Mouse (Mus musculus) kidney, embryonic 14.5 days (tissue): Measurements from ENCODE around the gene Dtnbp1. TPM values are rescaled to one million over a fixed set of nuclear protein-coding genes. Genes with fewer than 3 reads are reported as not detected.

Experiments used
- ATAC-seq: fragments of 200-750 bp; cut with Nextera tagmentation; 2 replicates; pipeline ENCODE4 v1.8.0; 2017; ENCODE audit warnings: moderate number of reproducible peaks, mild to moderate bottlenecking, moderate TSS enrichment, moderate library complexity; ENCODE audit not compliant: low FRiP score, low TSS enrichment
- H3K27ac ChIP-seq: fragments of 300-500 bp; sonication (generic); 2 replicates; pipeline ENCODE4 v1.5.1; 2014; ENCODE audit warnings: low read depth, mild to moderate bottlenecking, low read length, moderate library complexity, mixed read lengths
- H3K27me3 ChIP-seq: fragments of 300-500 bp; sonication (generic); 2 replicates; pipeline ENCODE4 v1.6.1; 2014; ENCODE audit warnings: mild to moderate bottlenecking, low read length; ENCODE audit not compliant: control insufficient read depth, insufficient read depth
- H3K36me3 ChIP-seq: fragments of 300-500 bp; sonication (generic); 2 replicates; pipeline ENCODE4 v1.6.1; 2014; ENCODE audit warnings: low read length, mixed read lengths; ENCODE audit not compliant: control insufficient read depth, insufficient read depth
- H3K4me1 ChIP-seq: fragments of 300-500 bp; sonication (generic); 2 replicates; pipeline ENCODE4 v1.6.1; 2014; ENCODE audit warnings: low read length, mixed read lengths; ENCODE audit not compliant: control insufficient read depth, insufficient read depth
- H3K4me2 ChIP-seq: fragments of 300-500 bp; sonication (generic); replicated peaks from 2 replicates; pipeline ENCODE4 v1.6.1; 2014; ENCODE audit warnings: low read depth, mild to moderate bottlenecking, low read length
- H3K4me3 ChIP-seq: fragments of 300-500 bp; sonication (generic); 2 replicates; pipeline ENCODE4 v1.5.1; 2014; ENCODE audit warnings: mild to moderate bottlenecking, low read length
- H3K9ac ChIP-seq: fragments of 300-500 bp; sonication (generic); 2 replicates; pipeline ENCODE4 v1.6.1; 2014; ENCODE audit warnings: low read depth, mild to moderate bottlenecking, low read length, moderate library complexity
- H3K9me3 ChIP-seq: fragments of 300-500 bp; sonication (generic); 2 replicates; pipeline ENCODE4 v1.6.1; 2016; ENCODE audit warnings: low read length; ENCODE audit not compliant: control insufficient read depth
- WGBS: fragments of 180-500 bp; shearing (Covaris S2); extraction: QIAGEN DNeasy Blood & Tissue Kit; methylation state at CpG from one replicate; pipeline ENCODE4 v1.1.7; 2014; 5-methylcytosine and 5-hydroxymethylcytosine counted together
- polyA plus RNA-seq: library from polyadenylated mRNA; unstranded; fragments of >200 nt; fragmentation: Nextera tagmentation; extraction: Ambion mirVana; gene quantifications from 2 replicates; pipeline ENCODE4 v1.2.1, GENCODE M21; 2014

Gene Dtnbp1
- polyA plus RNA-seq, 1 experiment from 2014 or later = 82.3 TPM

GRCm38 (mm10) chr13:44948320-44949250 lies 53.4 kb downstream of the Dtnbp1 start:
- no peaks in the 10 kb centered on the region for H3K4me1 ChIP-seq
- H3K27ac ChIP-seq = no peak overlapping the region
- no peak overlapping the region for H3K4me2 ChIP-seq
- peaks cover 7% of the 10 kb centered on the region; the same call in 1 of the 2 replicates for H3K36me3 ChIP-seq
- WGBS = 84% methylated on average over 16 of the region's 16 CpGs
- H3K9ac ChIP-seq = no peak overlapping the region
- no peak overlapping the region for H3K4me3 ChIP-seq
- H3K27me3 ChIP-seq = no peaks in the 10 kb centered on the region
- H3K9me3 ChIP-seq = no peaks in the 10 kb centered on the region
- no peak for ATAC-seq

DNA sequence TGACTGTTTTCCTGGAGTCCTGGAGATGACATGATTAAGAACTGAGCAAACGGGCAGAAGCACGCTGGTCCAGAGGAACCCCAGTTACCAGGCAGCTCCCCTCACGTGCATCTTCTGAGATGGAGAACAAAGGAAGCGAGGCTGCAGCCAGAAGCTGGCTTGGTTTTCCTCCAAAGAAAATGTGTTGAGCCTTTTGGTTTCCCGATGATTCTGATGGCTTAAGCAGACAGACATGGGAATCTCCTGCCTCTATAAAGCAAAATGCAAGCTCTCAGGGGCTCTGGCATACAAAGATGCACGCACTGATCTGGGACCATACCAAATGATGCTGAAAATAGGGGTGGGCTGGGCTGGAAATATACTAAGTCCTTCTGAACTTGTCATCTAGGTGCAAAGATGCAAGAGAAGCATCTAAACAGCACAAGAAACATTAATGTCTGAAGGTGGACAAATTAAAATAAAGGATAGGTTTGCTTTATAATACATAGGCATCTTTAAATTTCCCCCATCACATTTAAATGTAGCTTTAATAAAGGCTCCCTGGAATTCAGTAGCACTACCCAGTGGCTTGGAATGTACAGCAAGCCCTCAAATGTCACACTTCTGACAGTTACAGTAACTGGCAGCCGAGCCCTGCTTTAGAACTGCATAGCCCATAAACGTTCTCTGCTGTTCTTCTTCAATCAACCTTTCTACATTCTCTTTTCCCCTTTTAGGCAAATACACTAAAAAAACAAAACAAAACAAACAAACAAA lies 54.9 kb downstream of the Dtnbp1 start:
- no peaks in the 10 kb centered on the region for H3K4me1 ChIP-seq
- H3K9me3 ChIP-seq = no peaks in the 10 kb centered on the region
- no peaks in the 10 kb centered on the region for H3K27me3 ChIP-seq
- H3K4me2 ChIP-seq = peak overlapping the region; percentile 11; the same call in 1 of the 2 replicates
- no peak overlapping the region for H3K4me3 ChIP-seq
- no peak for ATAC-seq
- H3K27ac ChIP-seq = no peak overlapping the region
- H3K9ac ChIP-seq = no peak overlapping the region
- H3K36me3 ChIP-seq = peaks cover 7% of the 10 kb centered on the region; the same call in 1 of the 2 replicates
- 48% methylated on average over 8 of the region's 8 CpGs for WGBS

- H3K36me3 ChIP-seq = peaks cover 7% of the 10 kb centered on the region; the same call in 1 of the 2 replicates
- H3K4me2 ChIP-seq = no peak overlapping the region
- 0 out of 2 replicates have a peak, but pooled peaks cover 4% of the 10 kb centered on the region for H3K4me1 ChIP-seq
- no peak for ATAC-seq
- no peak overlapping the region for H3K27ac ChIP-seq
- no peaks in the 10 kb centered on the region for H3K9me3 ChIP-seq
- no peaks in the 10 kb centered on the region for H3K27me3 ChIP-seq
- no peak overlapping the region for H3K9ac ChIP-seq
- WGBS = 91% methylated on average over 2 of the region's 2 CpGs
- no peak overlapping the region for H3K4me3 ChIP-seq
Measured at GRCm38 (mm10) chr13:44943618-44944017, 58.3 kb downstream of the Dtnbp1 start.

DNA sequence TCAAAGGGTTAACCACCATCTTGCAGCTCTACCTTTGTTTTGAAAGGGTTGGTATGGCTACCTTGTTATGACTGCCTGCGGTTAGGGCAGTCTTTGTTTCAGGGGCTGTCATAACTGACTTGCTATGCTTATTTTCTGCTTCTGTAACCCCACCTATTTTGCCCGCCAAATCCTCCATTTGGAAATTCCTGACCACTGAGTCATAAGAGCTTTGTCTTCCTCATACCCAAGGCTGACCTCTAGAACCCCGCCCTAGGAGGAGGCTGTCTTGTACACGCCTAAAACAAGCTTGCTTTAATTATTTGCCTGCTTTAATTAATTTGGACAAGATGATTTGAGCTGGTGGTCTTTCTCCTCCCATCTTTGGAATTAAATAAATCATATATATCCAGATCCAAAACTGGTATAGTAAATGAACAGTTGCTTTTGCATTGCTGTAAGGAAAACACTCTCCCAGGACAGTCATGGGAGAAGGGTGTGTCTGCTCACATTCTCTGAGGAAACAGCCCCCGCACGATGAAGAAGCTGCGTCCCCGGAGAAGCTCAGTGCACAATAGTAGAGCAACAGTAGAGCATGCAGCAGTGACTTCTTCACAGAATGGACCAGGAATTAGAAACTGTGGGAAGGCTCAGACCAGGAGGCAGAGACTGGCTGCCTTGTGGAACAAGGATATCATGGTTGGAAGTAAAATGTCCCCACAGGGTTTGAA lies 62.5 kb downstream of the Dtnbp1 start:
- 0 out of 2 replicates have a peak, but pooled peaks cover 4% of the 10 kb centered on the region for H3K4me1 ChIP-seq
- H3K27ac ChIP-seq = no peak overlapping the region
- H3K4me2 ChIP-seq = no peak overlapping the region
- ATAC-seq = no peak
- no peaks in the 10 kb centered on the region for H3K9me3 ChIP-seq
- peaks cover 4% of the 10 kb centered on the region; the same call in 1 of the 2 replicates for H3K36me3 ChIP-seq
- no peak overlapping the region for H3K4me3 ChIP-seq
- no peak overlapping the region for H3K9ac ChIP-seq
- H3K27me3 ChIP-seq = no peaks in the 10 kb centered on the region
- WGBS = 70% methylated on average over 8 of the region's 8 CpGs

GRCm38 (mm10) chr13:44937681-44938080 lies 64.3 kb downstream of the Dtnbp1 start:
- WGBS = 95% methylated on average over 3 of the region's 3 CpGs
- Histone ChIP-seq H3K9me3 (no peaks in the 10 kb centered on the region), H3K27me3 (no peaks in the 10 kb centered on the region), H3K36me3 (no peaks in the 10 kb centered on the region), H3K4me1 (0 out of 2 replicates have a peak, but pooled peaks cover 4% of the 10 kb centered on the region), H3K4me2 (no peak overlapping the region), H3K27ac (no peak overlapping the region), H3K9ac (no peak overlapping the region), H3K4me3 (no peak overlapping the region)
- no peak for ATAC-seq

DNA sequence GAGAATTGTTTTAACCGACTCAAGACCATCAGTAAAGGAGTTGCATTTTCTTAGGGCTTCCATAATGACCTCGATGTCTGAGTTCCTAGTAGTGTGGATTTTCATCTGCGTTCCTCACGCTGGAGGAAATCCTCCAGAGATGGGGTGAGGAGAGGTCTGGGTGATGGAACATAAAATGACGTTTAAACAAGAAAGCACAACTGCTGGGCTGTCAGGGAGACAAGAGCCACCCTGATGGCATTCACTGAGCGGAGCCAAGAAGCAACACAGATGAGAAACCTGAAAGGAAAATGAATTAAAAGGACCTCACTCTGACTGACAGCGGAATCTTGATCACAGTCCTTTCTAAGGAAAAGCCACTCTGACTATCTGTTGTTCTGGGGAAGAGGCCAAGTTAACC lies 68.4 kb downstream of the Dtnbp1 start:
- no peak overlapping the region for H3K27ac ChIP-seq
- no peaks in the 10 kb centered on the region; the same call in 1 of the 2 replicates for H3K36me3 ChIP-seq
- no peaks in the 10 kb centered on the region for H3K27me3 ChIP-seq
- H3K4me2 ChIP-seq = no peak overlapping the region
- no peak overlapping the region for H3K4me3 ChIP-seq
- H3K9me3 ChIP-seq = no peaks in the 10 kb centered on the region
- ATAC-seq = no peak
- H3K9ac ChIP-seq = no peak overlapping the region
- WGBS = 54% methylated on average over 7 of the region's 7 CpGs
- no peaks in the 10 kb centered on the region for H3K4me1 ChIP-seq

DNA sequence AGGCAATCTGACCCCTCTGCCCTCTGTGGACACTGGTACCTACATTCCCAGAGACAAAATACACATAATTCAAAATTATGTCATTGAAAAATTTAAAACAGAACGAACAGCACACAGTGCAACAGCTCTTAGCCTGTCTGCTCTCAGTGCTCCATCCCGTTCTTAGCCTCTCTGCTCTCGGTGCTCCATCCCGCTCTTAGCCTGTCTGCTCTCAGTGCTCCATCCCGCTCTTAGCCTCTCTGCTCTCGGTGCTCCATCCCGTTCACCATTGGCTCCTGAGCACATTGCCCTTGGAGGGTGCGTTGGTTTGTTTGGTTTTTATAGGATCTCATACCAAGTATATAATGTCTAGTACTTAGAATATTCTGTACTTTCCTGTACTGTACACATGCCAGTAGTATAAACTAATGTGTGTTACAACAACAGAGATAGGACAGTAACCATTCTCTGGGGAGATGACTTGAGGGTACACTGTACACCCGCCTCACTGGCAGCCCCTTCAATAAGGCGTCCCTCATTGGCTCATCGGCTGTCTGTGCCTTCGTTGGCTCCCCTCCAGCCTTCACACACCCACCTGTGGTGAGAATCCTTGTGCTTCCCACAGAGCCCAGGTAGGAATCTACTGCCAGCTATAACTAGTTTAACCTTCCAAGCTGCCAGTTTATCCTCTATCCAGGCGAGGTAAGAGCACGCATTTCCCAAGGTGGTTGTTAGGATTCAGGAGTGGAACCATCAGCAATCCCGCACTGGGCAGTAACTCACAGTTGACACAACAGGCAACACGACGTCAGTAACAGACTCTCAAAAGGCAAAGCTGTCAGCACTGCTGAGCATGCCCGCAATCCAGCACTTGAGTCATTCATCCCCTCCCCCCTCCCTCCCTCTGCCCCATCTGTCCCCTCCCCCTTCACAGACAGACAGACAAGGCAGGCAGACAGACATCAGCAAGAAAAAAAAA lies 69.4 kb downstream of the Dtnbp1 start:
- Histone ChIP-seq H3K4me2 (no peak overlapping the region), H3K27ac (no peak overlapping the region), H3K27me3 (no peaks in the 10 kb centered on the region), H3K9ac (no peak overlapping the region), H3K4me3 (no peak overlapping the region), H3K36me3 (no peaks in the 10 kb centered on the region; the same call in 1 of the 2 replicates), H3K4me1 (no peaks in the 10 kb centered on the region), H3K9me3 (no peaks in the 10 kb centered on the region)
- WGBS = 72% methylated on average over 18 of the region's 18 CpGs
- ATAC-seq = no peak

- WGBS = 79% methylated on average over 2 of the region's 2 CpGs
- no peak overlapping the region for H3K4me3 ChIP-seq
- no peaks in the 10 kb centered on the region for H3K4me1 ChIP-seq
- H3K9me3 ChIP-seq = no peaks in the 10 kb centered on the region
- no peak overlapping the region for H3K4me2 ChIP-seq
- H3K27me3 ChIP-seq = no peaks in the 10 kb centered on the region
- H3K9ac ChIP-seq = no peak overlapping the region
- H3K27ac ChIP-seq = no peak overlapping the region
- no peak for ATAC-seq
- H3K36me3 ChIP-seq = peaks cover 49% of the 10 kb centered on the region
Measured at GRCm38 (mm10) chr13:44926311-44926710, 75.6 kb downstream of the Dtnbp1 start.
